Mouse (Mus musculus) layer of hippocampus, adult 9-10 months (tissue): ENCODE measurements at regions not wholly inside any gene's neighbourhood (a gene's known extent, or its start where the extent isn't known, plus 50 kb on each side); places are given as distances from the start of the nearest gene placed in this dataset.

Experiments used
- DNase-seq: peaks from one replicate; pipeline ENCODE4 v3.0.0; 2022; ENCODE audit warnings: low spot score

DNA sequence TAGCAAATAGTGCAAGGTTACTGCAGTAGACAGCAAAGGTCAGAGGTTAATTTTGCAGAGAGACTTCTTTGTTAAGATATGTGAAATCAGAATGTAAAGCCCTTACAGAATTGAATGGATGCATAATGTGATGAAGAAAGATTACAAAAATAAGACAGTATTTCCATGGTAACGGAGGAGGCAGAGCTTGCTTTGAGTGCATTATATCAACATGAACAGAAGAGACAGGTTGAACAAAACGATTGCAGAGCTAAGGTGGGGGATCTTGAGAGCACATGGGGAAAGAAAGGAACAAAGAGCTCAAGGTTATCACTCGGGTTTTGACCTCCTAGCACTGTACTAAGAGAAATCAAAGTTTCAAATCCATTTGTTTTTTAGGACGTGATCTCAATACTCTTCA is 106.2 kb upstream of the Rap2b start:
- DNase-seq: no peak

DNA sequence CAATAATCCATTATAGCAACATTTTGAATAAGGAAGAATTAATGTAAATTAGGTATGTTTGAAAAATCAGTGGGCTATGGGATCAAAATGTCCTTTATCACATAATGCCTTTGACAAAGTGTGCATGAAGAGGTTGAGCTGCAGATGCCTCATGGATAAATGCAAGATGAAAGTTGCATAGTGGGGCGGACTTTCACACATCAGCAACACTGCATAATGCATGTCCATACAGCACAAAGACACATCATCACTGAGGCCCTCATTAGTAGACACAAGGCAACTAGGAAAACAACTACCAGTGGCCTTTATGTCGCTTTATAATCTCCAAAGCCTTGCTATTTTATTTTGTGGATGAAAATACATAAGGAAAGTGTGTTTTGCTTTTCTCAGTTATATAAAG is 105.8 kb upstream of the Rap2b start:
- DNase-seq: no peak

DNA sequence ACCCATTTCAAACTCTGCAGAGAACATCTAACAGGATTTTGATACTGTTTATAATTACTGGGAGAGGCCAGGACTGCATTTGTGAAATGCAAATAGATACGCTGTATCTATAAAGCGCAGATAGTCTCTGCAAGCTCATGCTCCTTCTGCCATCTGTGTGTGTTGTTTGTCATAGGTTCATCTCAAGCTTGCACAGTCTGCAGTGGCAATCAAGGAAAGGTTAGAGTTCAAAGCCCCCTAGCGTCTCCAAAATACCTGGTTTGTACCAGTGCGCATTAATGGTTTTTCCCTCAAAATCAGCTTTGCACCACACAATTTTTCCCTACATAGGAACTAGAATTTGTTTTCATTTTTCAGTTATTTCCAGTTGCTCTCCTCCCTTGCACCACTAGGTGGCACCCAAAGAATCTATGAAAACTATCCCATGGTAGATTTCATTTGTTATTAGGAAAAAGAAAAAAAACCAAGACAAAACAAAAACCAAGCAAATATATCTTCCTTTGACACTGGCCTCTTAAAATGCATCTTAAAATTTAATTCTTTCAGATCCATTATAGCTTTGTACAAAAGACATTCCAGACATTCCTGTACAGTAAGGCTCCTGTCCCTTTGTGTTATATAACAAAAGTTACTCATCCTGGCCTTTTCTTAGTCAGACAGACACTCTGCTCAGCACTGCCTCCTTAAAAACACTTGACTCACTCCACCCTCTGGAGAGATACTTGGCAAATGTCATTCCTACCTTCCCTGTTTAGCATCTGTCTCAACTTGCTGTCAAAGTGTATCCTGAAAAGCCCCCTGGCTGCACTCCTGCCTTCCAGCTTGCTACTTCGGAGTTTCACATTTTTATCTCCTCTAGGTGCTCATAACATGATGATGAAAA is 92.7 kb upstream of the Rap2b start:
- peak; percentile 79 for DNase-seq

DNA sequence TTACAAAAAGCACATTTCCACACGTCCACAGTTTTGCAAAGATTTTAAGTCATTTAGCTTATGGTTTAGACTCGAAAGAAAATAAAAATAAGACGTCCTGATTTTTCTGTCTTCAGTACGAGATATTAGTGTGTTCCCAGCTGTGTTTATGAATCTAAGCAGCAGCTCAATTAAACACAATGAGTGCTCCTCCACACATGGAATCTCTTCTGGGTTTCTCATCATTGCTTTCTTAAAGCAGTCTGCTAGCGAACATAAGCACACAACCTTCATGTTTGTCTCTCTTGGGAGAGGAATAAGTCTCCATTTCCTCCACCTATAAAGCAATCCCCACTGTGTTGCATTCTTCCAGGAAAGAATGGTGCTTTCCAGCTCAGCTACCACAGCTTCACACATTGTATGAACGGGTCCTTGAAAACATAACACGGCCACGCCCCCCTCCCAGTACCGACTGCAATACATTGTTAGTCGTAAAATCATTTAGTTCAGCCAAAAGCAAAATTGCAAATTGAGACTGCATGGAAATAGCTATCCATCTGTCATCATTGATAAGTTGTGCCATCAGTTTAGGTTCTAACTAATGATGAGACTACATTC is 75.4 kb upstream of the Rap2b start:
- no peak for DNase-seq

DNA sequence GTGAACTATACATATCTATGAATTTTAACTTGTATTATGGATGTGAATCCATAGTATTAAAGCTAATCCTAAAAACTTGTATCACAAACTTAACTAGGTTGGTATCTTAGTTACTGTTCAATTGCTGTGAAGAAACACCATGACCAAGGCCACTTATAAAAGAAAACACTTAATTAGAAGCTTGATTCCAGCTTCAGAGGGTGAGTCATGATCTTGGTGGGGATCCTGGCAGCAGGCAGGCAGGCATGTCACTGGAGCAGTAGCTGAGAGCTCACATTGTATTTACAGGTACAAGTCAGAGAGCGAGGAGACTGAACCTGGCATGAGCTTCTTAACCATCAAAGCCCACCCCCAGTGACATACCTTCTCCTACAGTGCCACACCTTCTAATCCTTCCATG is 73.2 kb upstream of the Rap2b start:
- no peak for DNase-seq

DNA sequence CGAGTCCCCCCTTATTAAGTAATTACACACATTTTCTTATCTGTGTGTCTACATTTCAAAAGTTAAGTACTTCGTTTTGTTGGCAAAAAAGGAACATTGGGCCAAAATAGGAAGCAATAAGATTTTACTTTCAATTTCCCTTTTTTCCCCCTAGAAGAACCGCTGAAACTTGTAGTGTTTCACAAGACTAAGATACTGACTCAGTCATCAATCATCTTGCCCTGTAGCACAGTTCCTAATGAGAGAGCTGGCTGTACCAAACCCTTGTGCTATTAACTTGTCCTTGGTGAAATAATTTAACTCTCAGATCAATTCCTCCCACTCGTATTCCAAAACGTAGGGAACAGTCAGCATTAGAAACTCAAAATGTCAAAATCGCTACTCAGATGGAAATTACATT is 66.6 kb upstream of the Rap2b start:
- DNase-seq: no peak

DNA sequence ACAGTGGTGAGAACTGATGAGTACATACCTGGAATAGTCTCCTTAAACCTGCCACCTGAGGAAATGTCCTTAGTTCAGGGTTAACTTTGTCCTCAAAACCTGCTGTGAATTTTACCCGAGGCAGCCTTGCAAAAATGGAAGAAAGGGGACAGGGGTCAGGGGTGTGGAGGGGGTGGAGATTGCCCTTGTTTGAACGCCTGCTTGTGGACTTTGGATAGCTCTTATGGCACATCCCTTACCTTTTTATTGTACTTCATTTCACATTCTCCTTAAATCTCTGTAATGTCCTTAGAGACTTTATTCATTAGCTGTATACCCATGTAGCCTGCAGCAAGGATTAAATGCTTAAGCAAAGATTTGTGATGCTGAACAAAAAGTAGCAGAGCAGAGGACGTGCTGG is 64.1 kb upstream of the Rap2b start:
- DNase-seq: no peak

DNA sequence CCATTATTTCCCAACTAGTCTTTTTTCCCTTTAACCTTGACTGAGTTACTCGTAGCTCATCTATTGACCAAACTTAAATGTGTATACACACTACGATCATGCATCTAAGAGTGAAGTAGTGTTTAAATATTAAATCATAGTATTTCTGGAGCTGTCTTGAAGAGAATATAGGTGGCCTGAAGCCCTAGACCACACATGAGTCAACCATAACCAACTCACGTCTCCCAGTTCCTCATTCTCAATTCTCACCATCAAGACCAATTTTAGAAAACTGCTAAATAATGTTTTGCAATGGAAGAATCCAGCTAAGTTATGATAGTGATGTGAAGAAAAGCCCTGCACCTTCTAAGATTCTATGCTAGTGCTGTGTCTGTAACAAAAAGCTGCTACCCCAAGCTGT is 59.2 kb upstream of the Rap2b start:
- no peak for DNase-seq

DNA sequence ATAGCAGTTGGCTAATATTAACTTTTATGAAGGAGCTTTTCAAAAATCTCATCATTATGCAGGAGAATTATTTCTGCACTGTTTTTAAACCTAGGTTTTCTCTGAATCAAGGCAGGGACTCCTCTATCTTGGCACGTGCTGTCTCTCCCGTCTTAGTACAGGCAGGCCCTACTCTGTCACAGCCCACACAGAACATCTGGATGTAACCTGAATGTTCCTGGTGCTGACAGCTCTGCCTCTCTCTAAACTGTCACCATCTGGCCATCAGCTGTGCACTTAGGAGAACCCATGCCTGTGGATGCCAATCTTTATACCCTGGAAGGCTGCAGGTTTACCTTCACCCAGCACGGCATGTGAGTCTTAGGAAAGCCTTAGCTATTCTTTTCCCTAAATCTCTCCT is 58.0 kb upstream of the Rap2b start:
- no peak for DNase-seq

DNA sequence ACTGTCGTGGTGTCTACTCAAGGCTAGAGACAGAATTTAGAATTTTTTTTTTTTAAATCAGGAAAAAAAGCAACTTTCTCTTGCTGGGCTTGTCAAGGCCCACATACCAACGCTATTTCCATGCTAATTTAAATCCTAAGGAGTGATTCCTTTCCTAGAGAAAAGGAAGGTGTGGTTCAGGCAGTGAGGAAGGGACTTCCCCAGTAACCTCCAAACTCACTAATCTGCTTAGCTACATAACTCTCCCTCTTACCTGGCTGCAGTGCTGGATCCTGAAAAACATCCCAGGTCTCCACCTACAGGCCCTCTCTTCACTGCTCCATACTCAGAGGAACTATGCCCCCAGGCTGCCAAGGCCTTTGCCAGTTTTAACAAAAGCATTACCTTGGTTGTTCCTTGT is 55.1 kb upstream of the Rap2b start:
- DNase-seq: no peak

DNA sequence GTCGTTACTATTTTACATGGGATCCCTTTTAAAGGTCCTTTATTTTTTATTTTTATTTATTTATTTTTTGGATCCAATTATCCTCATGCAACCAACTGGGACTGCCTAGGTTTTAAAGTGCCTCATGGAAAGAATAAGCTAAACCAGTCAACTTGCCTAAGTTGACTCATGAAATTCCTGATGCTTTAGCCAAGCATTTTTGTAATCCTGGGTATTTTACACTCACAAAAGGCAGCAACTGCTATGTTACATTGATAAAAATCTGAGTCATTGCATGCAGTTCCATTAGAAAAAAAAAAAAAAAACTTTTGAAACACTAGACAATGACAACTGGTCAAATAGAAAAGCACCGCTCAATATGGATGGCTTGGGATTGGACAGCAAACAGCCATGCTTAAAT is 52.7 kb upstream of the Rap2b start:
- DNase-seq: no peak

DNA sequence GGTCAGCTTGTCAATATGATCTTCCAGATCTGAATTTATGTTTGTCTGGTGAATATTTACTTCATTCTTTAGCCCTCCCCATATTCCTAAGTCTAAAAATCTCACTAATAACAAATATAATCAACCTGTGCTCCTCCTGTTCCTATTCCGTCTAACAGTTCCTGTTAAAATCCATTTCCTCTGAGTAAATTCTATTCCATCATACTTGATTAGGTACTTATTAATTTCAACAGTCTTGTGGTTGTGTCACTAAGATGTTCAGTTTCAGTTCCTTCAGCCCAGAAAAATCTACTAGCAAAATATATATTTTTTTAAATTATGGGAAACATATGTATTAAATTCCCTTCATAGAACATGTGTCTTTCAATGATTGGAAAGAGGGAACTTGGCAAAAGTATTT is 52.2 kb upstream of the Rap2b start:
- no peak for DNase-seq
